Mouse (Mus musculus): ENCODE results near the gene Stx12. TPM values are rescaled to one million over a fixed set of nuclear protein-coding genes. Genes with fewer than 3 reads are reported as not detected.

Gene Stx12
- total RNA-seq, 2 experiments from 2014 or later: 35.8 to 38.3 TPM

- intact Hi-C loops (cut with DNase I): no loop called here
- no peak for DNase-seq
These were observed 10.6 kb downstream of the Stx12 start for GRCm38 (mm10) chr4:132873481-132874362.

- no peak for DNase-seq
- intact Hi-C loops (cut with DNase I): no loop called here
These were observed 13.2 kb downstream of the Stx12 start for GRCm38 (mm10) chr4:132871116-132871515.

DNA sequence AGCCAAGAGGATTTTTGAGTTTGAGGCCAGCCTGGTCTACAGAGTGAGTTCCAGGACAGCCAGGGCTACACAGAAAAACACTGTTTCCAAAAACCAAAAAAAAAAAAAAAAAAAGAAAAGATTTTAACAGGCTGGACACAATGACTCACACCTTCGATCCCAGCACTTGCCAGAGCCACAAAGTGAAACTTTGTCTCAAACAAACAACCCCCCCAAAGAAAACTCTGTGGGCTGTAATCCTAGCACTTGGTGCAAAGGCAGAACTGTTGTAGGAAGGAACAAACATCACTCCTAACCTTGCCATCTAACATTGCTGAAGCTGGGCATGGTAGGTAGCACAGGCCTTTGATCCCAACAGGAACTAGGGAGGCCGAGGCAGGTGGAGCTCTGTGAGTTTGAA is 19.5 kb downstream of the Stx12 start:
- intact Hi-C loops (cut with DNase I): no loop called here
- no peak for DNase-seq

- no peak for DNase-seq
- intact Hi-C loops (cut with DNase I): no loop called here
These were observed 21.3 kb downstream of the Stx12 start for GRCm38 (mm10) chr4:132863012-132863411.

GRCm38 (mm10) chr4:132860880-132861279 is 23.4 kb downstream of the Stx12 start:
- intact Hi-C loops (cut with DNase I): no loop called here
- DNase-seq: no peak

GRCm38 (mm10) chr4:132843705-132844071 is 40.6 kb downstream of the Stx12 start:
- DNase-seq: no peak
- intact Hi-C loops (cut with DNase I): loop anchor here (5.0 kb wide), 1 partner anchor 79 kb away; the partner anchor contains the start of gene Fam76a

DNA sequence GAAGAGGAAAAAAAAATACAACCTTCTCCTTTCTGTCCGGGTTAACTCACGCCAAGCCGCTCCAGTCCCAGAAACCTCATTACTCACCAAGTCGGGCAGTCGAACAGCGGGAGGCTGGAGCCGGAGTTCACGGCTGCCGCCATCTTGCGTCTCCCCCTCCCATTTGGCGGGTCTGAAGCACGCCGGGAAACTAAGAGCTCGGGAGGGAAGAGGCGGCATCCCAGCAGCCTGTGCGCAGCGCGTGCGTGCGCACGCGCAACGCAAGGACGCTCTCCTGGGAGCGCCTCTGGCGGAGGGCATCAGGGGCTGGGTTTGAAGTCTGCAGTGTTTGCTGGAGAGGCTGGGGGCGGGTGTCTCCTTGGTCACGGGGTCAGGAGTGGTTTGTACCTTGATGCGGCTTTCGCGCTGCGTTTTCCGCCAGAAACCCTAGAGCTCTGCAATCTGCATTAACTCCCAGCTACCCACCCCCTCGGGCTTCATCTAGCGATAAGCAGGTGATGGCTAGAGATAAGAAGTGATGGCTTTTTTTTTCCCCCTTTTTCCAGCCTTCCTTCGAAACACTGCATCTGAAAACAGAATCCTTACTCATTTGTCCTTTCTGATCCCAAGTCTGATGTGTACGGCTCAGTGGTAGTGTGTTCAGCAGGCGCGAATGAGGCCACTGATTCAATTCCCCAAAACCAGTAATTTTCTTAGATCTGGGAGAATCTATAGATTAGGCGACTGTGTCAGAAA is 41.2 kb downstream of the Stx12 start, which contains the start of gene Ppp1r8:
Ppp1r8 (minus strand) TSS at position 200 of the 735 bp plus-strand sequence.
- intact Hi-C loops (cut with DNase I): loop anchor here (5.0 kb wide), 1 partner anchor 79 kb away; the partner anchor contains the start of gene Fam76a
- peak; percentile 91 for DNase-seq

DNA sequence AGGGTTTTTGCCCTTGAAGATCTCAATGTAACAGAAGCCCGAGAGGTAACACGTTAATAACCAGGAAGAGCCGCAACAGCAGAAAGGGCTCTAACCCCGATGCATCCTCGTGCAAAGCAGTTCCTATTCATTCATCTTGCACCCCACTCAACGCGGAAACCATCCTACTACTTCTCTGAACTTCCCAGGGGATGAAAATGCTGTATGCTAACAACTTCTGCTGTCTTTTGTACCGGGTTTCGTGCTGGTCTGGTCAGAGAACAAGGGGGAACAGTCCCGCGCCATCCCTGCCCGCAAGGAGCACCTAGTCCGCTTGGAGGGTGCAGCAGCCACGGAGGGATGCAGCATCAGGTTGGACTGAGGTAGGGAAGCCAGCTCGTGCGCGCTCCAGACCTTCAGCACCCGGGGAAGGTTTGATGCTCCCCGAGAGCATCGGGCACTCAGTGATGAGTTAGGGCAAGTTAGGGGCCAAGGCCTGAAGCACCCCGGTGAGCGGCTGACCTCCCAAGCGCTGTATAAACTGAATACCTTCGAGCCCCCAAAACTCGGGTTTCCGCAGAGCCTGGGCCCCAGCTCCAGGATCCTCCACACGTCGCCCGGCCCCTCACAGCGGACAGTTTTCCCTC is 41.9 kb downstream of the Stx12 start:
- intact Hi-C loops (cut with DNase I): loop anchor here (5.0 kb wide), 1 partner anchor 80 kb away; the partner anchor contains the start of gene Fam76a
- peak; percentile 15 to 18 for DNase-seq

DNA sequence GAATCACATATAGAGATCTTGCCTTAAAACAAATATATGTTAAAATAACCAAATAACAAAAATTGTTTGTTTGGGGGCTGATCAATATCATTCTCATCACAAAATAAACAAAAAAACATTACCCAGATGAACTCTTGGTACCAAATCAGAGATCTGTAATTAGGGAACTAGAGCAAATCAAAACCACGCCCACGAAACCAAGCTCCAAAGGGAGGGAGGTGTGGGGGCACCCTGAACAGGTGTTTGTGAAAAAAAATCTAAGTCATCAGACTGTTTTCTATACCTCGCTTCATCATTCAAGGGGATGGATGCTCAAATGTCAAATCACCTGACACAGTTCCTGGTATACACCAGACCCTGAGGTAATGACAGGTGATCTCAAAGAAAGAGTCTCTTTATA is 42.8 kb downstream of the Stx12 start:
- intact Hi-C loops (cut with DNase I): loop anchor here (5.0 kb wide), 1 partner anchor 81 kb away; the partner anchor contains the start of gene Fam76a
- DNase-seq: no peak

- intact Hi-C loops (cut with DNase I): loop anchor here (1.0 kb wide), 1 partner anchor 47 kb away; no protein-coding TSS in a partner anchor
- DNase-seq: peak; percentile 79 to 88
These were observed 60.5 kb downstream of the Stx12 start for GRCm38 (mm10) chr4:132823614-132824366.

GRCm38 (mm10) chr4:132818442-132818841 is 65.9 kb downstream of the Stx12 start:
- DNase-seq: no peak
- intact Hi-C loops (cut with DNase I): no loop called here

DNA sequence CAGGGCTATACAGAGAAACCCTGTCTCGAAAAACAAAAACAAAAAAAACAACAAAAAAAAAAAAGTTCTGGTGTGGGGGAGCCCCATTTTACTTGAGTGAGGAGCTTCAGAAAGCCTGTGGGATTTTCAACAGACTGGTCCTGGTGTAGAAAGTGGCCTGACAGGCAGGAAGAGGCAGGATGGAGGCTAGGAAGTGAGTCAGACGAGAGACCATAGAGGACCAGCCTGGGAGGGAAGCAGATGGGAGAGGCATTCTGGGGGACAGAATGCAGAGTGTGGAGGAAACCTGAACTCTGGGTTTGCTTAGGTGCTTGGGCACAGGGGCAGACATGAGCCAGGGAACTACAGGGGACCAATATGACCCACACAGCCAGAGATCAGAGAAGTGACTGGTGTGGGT is 67.5 kb downstream of the Stx12 start:
- intact Hi-C loops (cut with DNase I): no loop called here
- DNase-seq: no peak

DNA sequence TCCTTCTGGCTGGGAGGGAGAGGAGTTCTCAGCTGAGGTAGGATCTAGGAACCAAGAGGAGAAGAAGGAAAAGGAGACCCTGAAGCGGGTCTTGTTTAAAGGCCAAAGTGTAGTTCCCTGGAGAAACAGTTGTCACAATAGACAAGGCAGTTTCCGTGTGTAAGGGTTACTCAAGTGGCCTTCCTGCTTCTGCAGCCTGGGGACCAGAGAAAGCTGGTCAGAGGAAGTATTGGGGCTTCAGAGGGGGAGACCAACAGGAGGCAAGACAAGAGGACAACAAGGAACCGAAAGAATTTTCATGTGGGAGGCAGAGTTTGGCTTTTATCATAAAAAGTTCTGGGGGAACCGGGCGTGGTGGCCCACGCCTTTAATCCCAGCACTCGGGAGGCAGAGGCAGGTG is 67.9 kb downstream of the Stx12 start:
- DNase-seq: no peak
- intact Hi-C loops (cut with DNase I): no loop called here

- DNase-seq: no peak
- intact Hi-C loops (cut with DNase I): no loop called here
These were observed 74.7 kb downstream of the Stx12 start for GRCm38 (mm10) chr4:132809621-132810020.

- peak in 1 of 2 experiments; percentile 19 for DNase-seq
- intact Hi-C loops (cut with DNase I): no loop called here
These were observed 76.3 kb downstream of the Stx12 start for GRCm38 (mm10) chr4:132807771-132808641.

- intact Hi-C loops (cut with DNase I): no loop called here
- DNase-seq: no peak
These were observed 77.6 kb downstream of the Stx12 start for GRCm38 (mm10) chr4:132806620-132807191.

DNA sequence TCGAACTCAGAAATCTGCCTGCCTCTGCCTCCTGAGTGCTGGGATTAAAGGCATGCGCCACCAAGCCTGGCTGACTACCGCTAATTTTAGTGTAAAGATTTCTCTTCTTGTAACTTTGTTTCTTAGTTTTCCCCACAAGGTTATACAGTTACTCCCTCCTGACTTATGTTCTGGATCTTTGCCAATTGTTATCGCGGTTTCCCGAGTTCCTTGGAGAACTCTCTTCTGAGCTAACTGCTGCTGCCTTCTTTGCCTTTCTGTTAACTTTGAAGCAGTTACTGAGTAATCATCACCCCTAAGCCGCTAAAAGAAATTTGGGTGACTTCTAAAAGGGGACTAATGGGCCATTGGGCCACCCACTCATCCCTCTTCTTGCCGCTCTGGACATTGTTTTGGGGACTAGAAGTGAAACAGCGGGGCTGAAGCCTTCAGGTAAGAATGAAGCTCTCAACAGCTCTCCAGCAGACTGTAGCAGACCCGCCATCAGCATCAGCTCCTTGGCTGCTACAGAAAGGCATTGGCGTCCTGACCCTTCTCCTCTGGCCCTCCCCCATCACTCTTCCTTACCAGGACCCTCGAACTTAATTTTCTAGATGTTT is 78.6 kb downstream of the Stx12 start:
- intact Hi-C loops (cut with DNase I): no loop called here
- DNase-seq: no peak

DNA sequence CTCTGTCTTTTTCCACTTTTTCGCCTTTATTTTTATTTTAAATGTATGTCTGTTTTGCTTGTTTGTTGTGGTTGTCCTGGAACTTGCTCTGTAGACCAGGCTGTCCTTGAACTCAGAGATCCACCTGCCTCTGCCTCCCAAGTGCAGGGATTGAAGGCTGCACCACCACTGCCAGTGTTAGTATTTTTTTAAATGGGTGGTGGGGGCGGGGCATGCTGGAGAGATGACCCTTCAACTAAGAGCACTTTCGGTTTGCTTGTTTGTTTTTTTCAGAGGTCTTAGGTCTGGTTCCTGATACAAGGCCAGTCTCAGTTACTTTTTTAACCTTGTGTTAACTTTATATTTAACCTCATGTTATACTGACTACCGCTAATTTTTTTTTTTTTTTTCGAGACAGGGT is 79.2 kb downstream of the Stx12 start:
- intact Hi-C loops (cut with DNase I): no loop called here
- no peak for DNase-seq
